8 mouse cellular contexts compared by ENCODE assay signal in genomic region chr8:84970913-84971312, GRCm38 (mm10). TPM values are rescaled to one million over a fixed set of nuclear protein-coding genes. Genes with fewer than 3 reads are reported as not detected.
DNase-seq lines count a peak whose midpoint lies in the region; ATAC-seq and TF ChIP-seq lines count a peak whose summit lies in the region.
"Had no signal": no experiment of that assay in that cellular context is flagged by ENCODE, and none has a peak within 500 bp of the region (broad histone marks: within the 10 kb centered on the region; RNA-seq: fewer than 3 reads in every experiment).

No protein-coding gene starts in this region.

- peak overlapping the region; percentile 99 for H3K9ac ChIP-seq in forebrain, embryonic 14.5 days (ENCODE audit: low read length)
- peak overlapping the region; percentile 92 for H3K9ac ChIP-seq in liver, embryonic 14.5 days (replicated peaks)

- no peak for TF ChIP-seq CTCF in liver, embryonic 14.5 days (IDR thresholded peaks at IDR 0.05; ENCODE audit: low read depth)

- H3K4me2 ChIP-seq in forebrain, embryonic 14.5 days (ENCODE audit: low read length) = peak overlapping the region; percentile 95
- peak overlapping the region; percentile 95 for H3K4me2 ChIP-seq in liver, embryonic 14.5 days (ENCODE audit: low read depth)

- H3K9me3 ChIP-seq in megakaryocyte, embryonic 14.5 days = no peaks in the 10 kb centered on the region
- no peaks in the 10 kb centered on the region for H3K9me3 ChIP-seq in forebrain, embryonic 14.5 days (replicated peaks; ENCODE audit: control insufficient read depth, low read length)
- H3K9me3 ChIP-seq in liver, embryonic 14.5 days (ENCODE audit: control insufficient read depth, low read length) = no peaks in the 10 kb centered on the region

- 67% methylated on average over 5 of the region's 5 CpGs for whole genome bisulfite sequencing in forebrain, embryonic 14.5 days
- 16% methylated on average over 5 of the region's 5 CpGs for WGBS in liver, embryonic 14.5 days (ENCODE audit: insufficient replicate concordance)

- 0 out of 2 replicates have a peak overlapping the region, but pooled peaks have one; percentile 84 for H3K27ac ChIP-seq in forebrain, embryonic 14.5 days (ENCODE audit: low read depth, low read length)
- peak overlapping the region; percentile 97 for H3K27ac ChIP-seq in liver, embryonic 14.5 days

- H3K4me1 ChIP-seq in megakaryocyte, embryonic 14.5 days = peaks cover 89% of the 10 kb centered on the region
- peaks cover 15% of the 10 kb centered on the region for H3K4me1 ChIP-seq in forebrain, embryonic 14.5 days (ENCODE audit: control insufficient read depth, insufficient read depth, low read length)
- H3K4me1 ChIP-seq in liver, embryonic 14.5 days (replicated peaks; ENCODE audit: control insufficient read depth in 2 of 2, insufficient read depth in 2 of 2, low read length in 1 of 2) = peaks cover 54 to 67% of the 10 kb centered on the region in 2 experiments

- intact Hi-C loops in left cerebral cortex, postnatal 4 days (cut with DNase I) = no loop called here

- H3K27me3 ChIP-seq in megakaryocyte, embryonic 14.5 days (replicated peaks) = no peaks in the 10 kb centered on the region
- H3K27me3 ChIP-seq in forebrain, embryonic 14.5 days (replicated peaks; ENCODE audit: control insufficient read depth, insufficient read depth, low read length) = no peaks in the 10 kb centered on the region
- H3K27me3 ChIP-seq in liver, embryonic 14.5 days (ENCODE audit: control insufficient read depth, insufficient read depth, low read length) = no peaks in the 10 kb centered on the region

- peak overlapping the region; percentile 93 for H3K4me3 ChIP-seq in megakaryocyte, embryonic 14.5 days (replicated peaks)
- peak overlapping the region; percentile 90 for H3K4me3 ChIP-seq in forebrain, embryonic 14.5 days (ENCODE audit: low read depth, low read length)
- peak overlapping the region; percentile 89 to 94 for H3K4me3 ChIP-seq in liver, embryonic 14.5 days (ENCODE audit: insufficient read depth in 1 of 2, low read depth in 2 of 2, low read length in 2 of 2)

- no peak for ATAC-seq in megakaryocyte, adult 5-6 weeks (ENCODE audit: poor library complexity, severe bottlenecking)
- ATAC-seq in forebrain, embryonic 14.5 days = no peak
- peak; percentile 80 for ATAC-seq in liver, embryonic 14.5 days (ENCODE audit: insufficient read depth)

- peak; percentile 94 for TF ChIP-seq EP300 in liver, embryonic 14.5 days (IDR thresholded peaks at IDR 0.05; ENCODE audit: low read depth)

- no peak for DNase-seq in forebrain, embryonic 14.5 days (ENCODE audit: low spot score)
- peak; percentile 95 to 97 (median 96) for DNase-seq in liver, embryonic 14.5 days (ENCODE audit: low read depth in 3 of 3, low spot score in 3 of 3)
- DNase-seq in T-cell, adult 2 months (ENCODE audit: low spot score) = no peak
- no peak for DNase-seq in urinary bladder, postnatal 14 days (ENCODE audit: low spot score)
- DNase-seq in left cerebral cortex, postnatal 4 days = no peak

- peaks cover 37% of the 10 kb centered on the region for H3K36me3 ChIP-seq in megakaryocyte, embryonic 14.5 days (replicated peaks; ENCODE audit: low read length)
- peaks cover 49% of the 10 kb centered on the region for H3K36me3 ChIP-seq in forebrain, embryonic 14.5 days (ENCODE audit: control insufficient read depth, insufficient read depth, low read length)
- H3K36me3 ChIP-seq in liver, embryonic 14.5 days (replicated peaks; ENCODE audit: control insufficient read depth, insufficient read depth, low read depth) = peaks cover 48% of the 10 kb centered on the region

RNA-seq across cellular contexts. Expression of gene Rnaseh2a, which starts 1.3 kb away (rescaled TPM):
- polyA plus RNA-seq in megakaryocyte, embryonic 14.5 days (2012; ENCODE audit: insufficient read depth, low replicate concordance) = 248 and 286 TPM in 2 replicates
- 56.8 and 75.8 TPM in 2 replicates for total RNA-seq in megakaryocyte, adult 5-6 weeks (2015)
- 41.1 and 49.0 TPM in 2 replicates for total RNA-seq in megakaryocyte, adult 5-6 weeks (2017)
- polyA plus RNA-seq in forebrain, embryonic 14.5 days (2014; fragmentation: Nextera tagmentation; extraction: Ambion mirVana) = 93.3 and 111 TPM in 2 replicates
- polyA plus RNA-seq in liver, embryonic 14.5 days (2012; rRNA removed) = 49.3 and 56.2 TPM in 2 replicates
- 107 and 125 TPM in 2 replicates for polyA plus RNA-seq in liver, embryonic 14.5 days (2014; fragmentation: Nextera tagmentation; extraction: Ambion mirVana)
- 10 to 100 TPM; 41.1 to 42.1 TPM for total RNA-seq in left cerebral cortex, postnatal 4 days (2021)

RNA-seq across cellular contexts. Expression of gene Prdx2, which starts 1.5 kb away (rescaled TPM):
- 68.6 and 73.1 TPM in 2 replicates for polyA plus RNA-seq in megakaryocyte, embryonic 14.5 days (2012; ENCODE audit: insufficient read depth, low replicate concordance)
- total RNA-seq in megakaryocyte, adult 5-6 weeks (2015) = 180 and 184 TPM in 2 replicates
- 230 and 256 TPM in 2 replicates for total RNA-seq in megakaryocyte, adult 5-6 weeks (2017)
- 1,735 and 2,101 TPM in 2 replicates for polyA plus RNA-seq in forebrain, embryonic 14.5 days (2014; fragmentation: Nextera tagmentation; extraction: Ambion mirVana)
- 1,117 and 1,155 TPM in 2 replicates for polyA plus RNA-seq in liver, embryonic 14.5 days (2012; rRNA removed)
- polyA plus RNA-seq in liver, embryonic 14.5 days (2014; fragmentation: Nextera tagmentation; extraction: Ambion mirVana) = 2,207 and 2,282 TPM in 2 replicates
- 100 to 1,000 TPM; 665 to 681 TPM for total RNA-seq in left cerebral cortex, postnatal 4 days (2021)

RNA-seq across cellular contexts. Expression of gene Gm49661, which starts 1.7 kb away (rescaled TPM):
- polyA plus RNA-seq in megakaryocyte, embryonic 14.5 days (2012; ENCODE audit: insufficient read depth, low replicate concordance) = not detected in 2 replicates
- 3.2 TPM in 1 of 2 replicates, not detected in the other for total RNA-seq in megakaryocyte, adult 5-6 weeks (2015)
- not detected in 2 replicates for total RNA-seq in megakaryocyte, adult 5-6 weeks (2017)
- not detected in 2 replicates for polyA plus RNA-seq in forebrain, embryonic 14.5 days (2014; fragmentation: Nextera tagmentation; extraction: Ambion mirVana)
- polyA plus RNA-seq in liver, embryonic 14.5 days (2012; rRNA removed) = not detected in 2 replicates
- not detected in 2 replicates for polyA plus RNA-seq in liver, embryonic 14.5 days (2014; fragmentation: Nextera tagmentation; extraction: Ambion mirVana)
- total RNA-seq in left cerebral cortex, postnatal 4 days (2021) = not detected
- total RNA-seq: neutrophil, adult 5-6 weeks had no signal

RNA-seq across cellular contexts. Expression of gene Junb, which starts 7.6 kb away (rescaled TPM):
- 743 and 797 TPM in 2 replicates for polyA plus RNA-seq in megakaryocyte, embryonic 14.5 days (2012; ENCODE audit: insufficient read depth, low replicate concordance)
- total RNA-seq in megakaryocyte, adult 5-6 weeks (2015) = 45.5 and 60.4 TPM in 2 replicates
- total RNA-seq in megakaryocyte, adult 5-6 weeks (2017) = 110 and 125 TPM in 2 replicates
- 5.0 and 6.5 TPM in 2 replicates for polyA plus RNA-seq in forebrain, embryonic 14.5 days (2014; fragmentation: Nextera tagmentation; extraction: Ambion mirVana)
- polyA plus RNA-seq in liver, embryonic 14.5 days (2012; rRNA removed) = 8.3 and 10.5 TPM in 2 replicates
- 10.5 and 11.2 TPM in 2 replicates for polyA plus RNA-seq in liver, embryonic 14.5 days (2014; fragmentation: Nextera tagmentation; extraction: Ambion mirVana)
- 10 to 100 TPM; 12.5 to 13.5 TPM for total RNA-seq in left cerebral cortex, postnatal 4 days (2021)

RNA-seq across cellular contexts. Expression of gene Hook2, which starts 19.5 kb away (rescaled TPM):
- 7.3 and 8.9 TPM in 2 replicates for polyA plus RNA-seq in megakaryocyte, embryonic 14.5 days (2012; ENCODE audit: insufficient read depth, low replicate concordance)
- total RNA-seq in megakaryocyte, adult 5-6 weeks (2015) = 0.82 and 1.1 TPM in 2 replicates
- 3.1 and 6.6 TPM in 2 replicates for total RNA-seq in megakaryocyte, adult 5-6 weeks (2017)
- 13.0 and 20.3 TPM in 2 replicates for polyA plus RNA-seq in forebrain, embryonic 14.5 days (2014; fragmentation: Nextera tagmentation; extraction: Ambion mirVana)
- 2.3 and 4.3 TPM in 2 replicates for polyA plus RNA-seq in liver, embryonic 14.5 days (2012; rRNA removed)
- polyA plus RNA-seq in liver, embryonic 14.5 days (2014; fragmentation: Nextera tagmentation; extraction: Ambion mirVana) = 3.2 and 4.3 TPM in 2 replicates
- total RNA-seq in left cerebral cortex, postnatal 4 days (2021) = 10 to 100 TPM; 28.3 to 32.5 TPM

Comparison
In these comparisons a context has a peak if more than half of its experiments do, and no peak if none do; other contexts are left out.
1. DNase-seq: peak in liver, embryonic 14.5 days (3 of 3); none in forebrain, embryonic 14.5 days (single experiment), T-cell, adult 2 months (single experiment), urinary bladder, postnatal 14 days (single experiment) and left cerebral cortex, postnatal 4 days (single experiment).
2. RNA of gene Prdx2, which starts 1.5 kb away (polyA plus RNA-seq): 1,117 to 2,282 TPM in liver, embryonic 14.5 days and 1,735 to 2,101 TPM in forebrain, embryonic 14.5 days; 68.6 to 73.1 TPM in megakaryocyte, embryonic 14.5 days; every median in the first group is over 10 times any median in the second.
3. Peak in every context shown above with its lines, with median percentiles within 50 percentile points of each other: H3K4me3 ChIP-seq.